Mouse (Mus musculus) ovary, postnatal 14 days (tissue): ENCODE results near the gene Rnf103.
"Not testable (repeated sequence)": the region's sequence is repeated elsewhere in the genome, so short reads cannot be mapped to it uniquely, and the experiment has no call there.

Experiments used
- DNase-seq: peaks from one replicate; pipeline ENCODE4 v3.0.0; 2022; ENCODE audit warnings: low spot score

Gene Rnf103

DNA sequence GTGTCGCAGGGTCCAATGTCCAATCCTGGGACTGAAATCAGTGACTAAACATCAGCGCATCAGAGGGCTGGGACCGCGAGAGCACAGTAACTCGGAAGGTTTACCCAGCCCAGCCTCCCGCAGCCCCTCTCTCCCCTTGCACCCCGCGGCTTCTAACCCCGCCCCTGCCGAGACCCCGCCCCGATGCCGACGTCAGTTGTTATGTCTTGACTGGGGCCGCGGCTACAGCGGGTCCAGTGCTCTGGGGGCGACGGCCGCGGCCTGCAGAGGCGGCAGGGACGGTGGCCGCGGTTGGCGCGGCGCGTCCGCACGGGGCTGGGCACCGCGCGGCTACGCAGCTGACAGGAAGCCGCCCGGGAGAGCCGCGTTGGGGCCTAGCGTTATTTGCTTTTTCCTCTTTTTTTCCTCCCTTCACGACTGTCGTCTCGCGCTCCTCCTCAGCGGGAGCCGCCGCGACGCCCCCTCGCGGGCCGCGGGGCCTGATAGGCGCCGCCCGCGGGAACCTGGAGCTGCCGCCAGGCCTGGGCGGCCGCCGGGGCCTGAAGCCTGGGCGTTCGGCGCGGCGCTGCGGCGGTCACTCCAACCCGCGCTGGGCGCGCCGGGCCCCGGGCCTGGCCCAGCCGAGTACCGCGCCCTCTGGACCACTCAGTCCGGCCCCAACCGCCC lies at the start of gene Rnf103:
Gene Rnf103 (plus strand): TSS at position 220 of the 666 bp plus-strand sequence.
- DNase-seq, result peak; percentile 89

DNA sequence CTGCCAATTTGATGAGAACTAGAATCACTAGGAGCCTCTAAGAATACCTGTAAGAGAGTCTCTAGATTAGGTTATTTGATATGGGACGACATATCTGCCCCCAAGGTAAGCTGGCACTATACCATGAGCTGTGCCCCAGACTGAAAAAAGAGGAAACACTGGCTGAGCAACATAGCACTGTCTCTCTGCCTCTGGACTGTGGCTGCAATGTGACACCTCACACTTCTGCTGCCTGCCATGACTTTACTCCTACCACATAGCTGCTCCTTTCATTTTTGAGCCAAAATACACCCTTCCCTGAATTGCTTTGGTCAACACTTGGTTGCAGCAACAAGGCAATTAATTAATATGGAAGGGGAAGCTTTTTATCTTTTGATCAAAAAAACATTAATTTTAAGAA lies 48.9 kb upstream of the Rnf103 start:
- no peak for DNase-seq

GRCm38 (mm10) chr6:71445560-71445959 lies 48.1 kb upstream of the Rnf103 start:
- DNase-seq, result no peak

DNA sequence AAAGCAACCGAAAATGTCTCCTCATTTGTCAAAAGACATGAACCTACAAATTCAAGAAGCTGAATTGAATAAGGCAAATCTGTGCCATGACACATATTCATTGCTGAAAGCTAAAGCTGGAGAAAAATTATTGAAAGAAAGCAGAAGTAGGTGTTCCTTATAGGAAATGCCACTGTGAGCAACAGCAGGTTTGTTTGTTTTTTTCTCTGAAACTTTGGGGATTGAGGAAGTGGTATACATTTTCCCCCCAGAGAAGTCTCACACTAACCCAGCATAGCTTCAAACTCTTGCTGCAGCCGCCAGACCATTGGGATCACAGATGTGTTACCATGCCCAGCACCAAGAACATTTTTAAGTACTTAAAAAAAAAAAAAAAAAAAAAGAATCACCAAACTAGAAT lies 40.9 kb upstream of the Rnf103 start:
- no peak for DNase-seq

GRCm38 (mm10) chr6:71453983-71454739 lies 39.5 kb upstream of the Rnf103 start:
- not testable (repeated sequence) for DNase-seq

DNA sequence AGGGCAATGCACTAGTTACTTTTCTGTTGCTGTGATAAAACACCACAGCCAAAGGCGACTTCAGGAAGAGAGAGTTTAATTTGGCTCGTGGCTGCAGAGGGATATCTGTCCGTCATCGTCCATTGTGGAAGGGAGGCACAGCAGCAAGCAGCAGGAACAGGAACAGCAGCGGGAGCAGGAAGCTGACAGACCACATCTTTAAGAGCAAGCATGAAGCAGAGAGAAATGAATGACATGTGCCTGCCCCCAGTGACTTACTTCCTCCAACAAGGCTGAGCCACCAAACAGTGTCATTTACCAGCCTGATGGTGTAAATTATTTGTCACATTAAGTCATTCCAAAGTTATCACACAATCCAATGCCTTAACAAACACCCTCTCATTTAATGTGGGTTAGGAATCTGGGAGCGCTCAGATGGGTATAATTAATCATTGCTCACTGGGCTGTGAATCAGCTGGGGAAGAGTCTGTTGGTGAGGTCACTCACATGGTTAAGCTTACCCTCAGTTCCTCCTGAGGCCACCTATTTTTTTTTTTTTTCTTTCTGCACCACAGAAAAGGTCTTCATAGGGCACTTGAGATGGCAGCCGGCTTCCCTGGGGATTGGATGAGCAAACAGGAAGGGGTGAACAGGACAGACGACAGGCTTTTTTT lies 35.6 kb upstream of the Rnf103 start:
- no peak for DNase-seq

- no peak for DNase-seq
Observed at GRCm38 (mm10) chr6:71465146-71465545, 28.5 kb upstream of the Rnf103 start.

DNA sequence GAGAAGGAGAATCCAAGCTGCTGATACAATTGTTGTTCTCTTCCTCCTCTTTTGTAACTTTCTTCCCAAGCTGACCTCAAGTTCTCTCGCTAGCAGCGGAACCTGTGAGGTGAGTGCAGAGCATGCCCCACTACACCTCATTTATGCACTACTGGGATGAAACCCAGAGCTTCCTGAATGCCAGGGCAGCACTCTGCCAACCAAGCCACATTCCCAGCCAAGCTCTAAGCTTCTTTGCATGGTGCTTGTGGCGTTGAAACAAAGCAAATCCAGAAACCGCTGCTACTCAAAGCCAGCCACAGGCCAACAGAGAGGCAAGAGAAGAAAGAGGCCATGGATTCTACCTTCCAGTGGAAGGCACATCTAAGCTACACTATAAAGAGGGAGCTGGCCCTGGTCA lies 25.9 kb upstream of the Rnf103 start:
- DNase-seq, result no peak

DNA sequence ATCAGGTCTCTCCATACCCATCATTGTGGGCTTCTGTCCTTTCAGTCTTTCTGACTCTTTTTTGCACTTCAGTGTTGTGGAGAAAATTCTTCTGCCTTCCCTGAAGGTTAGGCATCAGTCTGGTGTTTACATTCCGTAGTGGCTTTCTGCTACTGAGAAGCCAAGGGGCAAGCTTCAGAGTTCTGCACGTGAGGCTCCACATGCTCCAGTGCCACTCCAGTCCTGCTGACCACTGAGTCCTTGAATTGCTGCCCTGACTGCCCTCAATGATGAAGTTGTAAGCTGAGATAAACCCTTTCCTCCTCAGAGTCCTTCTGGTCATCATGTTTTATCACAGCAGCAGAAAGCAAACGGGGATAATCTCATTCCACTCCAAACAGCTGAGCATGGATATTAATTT lies 24.4 kb upstream of the Rnf103 start:
- no peak for DNase-seq

GRCm38 (mm10) chr6:71471830-71472520 lies 21.7 kb upstream of the Rnf103 start:
- DNase-seq, result no peak

- no peak for DNase-seq
Observed at GRCm38 (mm10) chr6:71472786-71473185, 20.9 kb upstream of the Rnf103 start.

GRCm38 (mm10) chr6:71475604-71476003 lies 18.1 kb upstream of the Rnf103 start:
- no peak for DNase-seq

DNA sequence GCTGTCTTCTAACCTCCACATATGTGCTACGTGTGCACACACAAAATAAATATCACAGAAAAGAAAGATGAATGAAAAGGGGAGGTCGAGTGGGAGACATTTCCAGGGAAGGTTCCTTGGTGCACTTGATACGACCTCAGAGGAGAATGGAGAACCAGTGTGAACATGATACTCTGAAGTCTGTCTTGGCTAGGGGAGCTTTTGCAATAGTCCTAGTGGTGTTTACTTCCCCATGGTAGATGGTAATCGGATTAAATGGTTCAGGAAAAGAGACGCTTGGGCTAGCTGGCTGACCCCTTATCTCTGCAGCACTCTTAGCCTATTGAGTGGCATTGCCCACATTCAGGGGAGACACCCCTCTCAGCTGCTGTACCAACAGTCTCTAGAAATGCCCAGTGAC lies 16.9 kb upstream of the Rnf103 start:
- DNase-seq, result no peak

- not testable (repeated sequence) for DNase-seq
Observed at GRCm38 (mm10) chr6:71478816-71479568, 14.7 kb upstream of the Rnf103 start.

DNA sequence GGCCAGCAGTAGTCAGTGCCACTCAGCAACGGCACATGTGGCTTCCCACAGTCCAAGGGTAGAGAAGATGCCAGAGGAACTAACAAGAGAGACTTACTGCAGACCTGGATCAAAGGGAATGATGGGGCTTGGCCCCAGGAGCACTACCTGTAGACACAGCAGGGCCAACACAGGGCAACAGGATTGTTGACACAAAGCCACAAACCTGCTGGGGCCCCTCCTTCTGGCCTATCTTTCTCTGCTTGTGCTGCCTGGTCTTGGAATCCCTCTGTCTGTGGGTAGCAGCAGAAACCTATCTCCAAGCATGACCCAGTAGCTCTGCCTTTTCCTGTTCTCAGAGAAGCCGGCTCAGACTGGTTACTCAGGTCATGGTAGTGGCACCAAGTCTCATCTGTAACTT lies 14.1 kb upstream of the Rnf103 start:
- not testable (repeated sequence) for DNase-seq

DNA sequence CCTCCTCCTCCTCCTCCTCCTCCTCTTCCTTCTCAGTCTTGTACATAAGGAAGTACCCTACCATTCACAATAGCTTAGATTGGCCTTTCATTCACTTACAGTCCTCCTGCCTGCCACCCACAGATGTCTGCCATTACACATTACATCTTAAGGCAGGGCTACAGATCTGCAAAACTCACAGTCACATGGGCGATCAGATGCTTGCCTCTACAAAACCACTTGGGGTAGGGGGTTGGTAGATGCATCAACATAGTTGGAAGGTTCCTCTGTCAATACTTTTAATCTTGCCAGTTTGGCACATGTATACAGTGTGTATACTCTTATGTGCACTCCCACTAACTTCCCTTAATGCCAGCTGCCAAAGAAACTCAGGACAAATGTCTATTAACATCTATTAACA lies 13.6 kb upstream of the Rnf103 start:
- DNase-seq, result no peak

- DNase-seq, result no peak
Observed at GRCm38 (mm10) chr6:71481136-71481535, 12.6 kb upstream of the Rnf103 start.

DNA sequence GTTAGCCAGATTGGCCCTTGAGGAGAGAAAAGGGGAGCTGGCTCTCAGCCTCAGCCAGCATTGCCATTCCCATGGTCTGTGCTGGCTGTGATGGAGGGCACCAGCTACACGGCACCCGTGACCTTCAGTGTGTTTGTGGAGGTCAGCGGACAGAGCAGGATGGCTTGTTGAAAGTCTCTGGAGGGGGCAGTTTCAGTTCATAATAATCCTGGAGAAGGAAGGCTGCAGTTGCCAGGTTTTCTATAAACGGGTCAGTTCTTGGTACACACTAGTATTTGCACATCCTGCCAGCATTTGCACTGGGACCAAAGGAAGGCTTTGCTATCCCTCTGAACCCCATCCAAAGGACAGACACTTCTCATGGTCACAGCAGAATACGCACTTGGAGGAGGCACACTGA lies 8.4 kb upstream of the Rnf103 start:
- DNase-seq, result no peak

DNA sequence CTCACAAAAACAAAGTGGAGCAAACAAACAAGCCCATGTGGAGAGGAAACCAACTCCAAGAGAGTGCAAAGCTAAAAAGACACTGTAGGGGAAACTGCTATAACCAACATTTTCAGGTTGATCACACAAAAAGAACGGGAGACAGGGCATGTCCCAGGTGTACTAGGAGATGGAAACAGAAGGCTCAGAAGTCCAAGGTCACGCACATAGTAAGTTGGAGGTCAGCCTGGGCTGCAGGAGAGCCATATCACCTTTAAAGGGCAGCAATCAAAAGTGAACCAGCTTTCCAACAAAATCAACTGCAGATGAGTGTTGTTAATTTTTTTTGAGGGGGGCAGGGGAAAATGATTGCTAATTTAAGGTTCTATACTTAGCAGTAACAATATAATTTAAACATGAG lies 7.5 kb upstream of the Rnf103 start:
- no peak for DNase-seq

- DNase-seq, result no peak
Observed at GRCm38 (mm10) chr6:71486867-71487266, 6.8 kb upstream of the Rnf103 start.

- no peak for DNase-seq
Observed at GRCm38 (mm10) chr6:71487966-71488365, 5.7 kb upstream of the Rnf103 start.

- no peak for DNase-seq
Observed at GRCm38 (mm10) chr6:71492136-71492535, 1.6 kb upstream of the Rnf103 start.
